Mouse (Mus musculus) MEL (cell line): ENCODE results near the gene Rhoh. TPM values are rescaled to one million over a fixed set of nuclear protein-coding genes. Genes with fewer than 3 reads are reported as not detected.
A peak's percentile ranks its signal among the peaks of the same experiment; 100 is the strongest.

Source experiments
- DNase-seq: peaks from one replicate; pipeline ENCODE4 v3.0.0; 2011; ENCODE audit warnings: low read depth, low spot score
- H3K27ac ChIP-seq: 2 replicates; pipeline ENCODE4 v1.5.1; 2012; ENCODE audit warnings: low read depth, mild to moderate bottlenecking, control low read depth, low read length, moderate library complexity; ENCODE audit not compliant: control insufficient read depth
- H3K27me3 ChIP-seq, 2 experiments: fragments of 150-350 bp in 1 of 2; sonication (generic) in 1 of 2; 2 replicates each; pipeline ENCODE4 v1.6.1; 2012; ENCODE audit warnings: low read length in 2 of 2, mild to moderate bottlenecking in 2 of 2, improper control_type of control experiment in 1 of 2, moderate library complexity in 1 of 2; ENCODE audit not compliant: insufficient read depth in 2 of 2, control insufficient read depth in 1 of 2
- H3K36me3 ChIP-seq, 2 experiments: 2 replicates each; pipeline ENCODE4 v1.6.1; 2012 to 2014; ENCODE audit warnings: low read length in 2 of 2, improper control_type of control experiment in 1 of 2, inconsistent platforms in 1 of 2, mild to moderate bottlenecking in 1 of 2; ENCODE audit not compliant: insufficient read depth in 2 of 2, control insufficient read depth in 1 of 2
- H3K4me1 ChIP-seq, 2 experiments: fragments of 150-350 bp in 1 of 2; sonication (generic) in 1 of 2; 2 replicates each; pipeline ENCODE4 v1.6.1; 2012; ENCODE audit warnings: low read length in 2 of 2, improper control_type of control experiment in 1 of 2, mild to moderate bottlenecking in 1 of 2; ENCODE audit not compliant: insufficient read depth in 2 of 2, control insufficient read depth in 1 of 2
- H3K4me3 ChIP-seq, 2 experiments: fragments of 150-350 bp in 1 of 2; sonication (generic) in 1 of 2; 2 replicates each; pipeline ENCODE4 v1.5.1; 2012; ENCODE audit warnings: low read depth in 2 of 2, low read length in 2 of 2, mild to moderate bottlenecking in 2 of 2, moderate library complexity in 2 of 2, control low read depth in 1 of 2, improper control_type of control experiment in 1 of 2; ENCODE audit not compliant: control insufficient read depth in 1 of 2, insufficient read depth in 1 of 2
- H3K79me2 ChIP-seq: 2 replicates; pipeline ENCODE4 v1.6.1; 2012; ENCODE audit warnings: mild to moderate bottlenecking, low read length, moderate library complexity; ENCODE audit not compliant: control insufficient read depth, poor library complexity, insufficient read depth
- H3K9ac ChIP-seq: 2 replicates; pipeline ENCODE4 v1.6.1; 2012; ENCODE audit warnings: low read depth, mild to moderate bottlenecking, control low read depth, low read length, moderate library complexity; ENCODE audit not compliant: control insufficient read depth, poor library complexity, severe bottlenecking
- H3K9me3 ChIP-seq: fragments of 150-350 bp; sonication (generic); replicated peaks from 2 replicates; pipeline ENCODE4 v1.6.1; 2012; ENCODE audit warnings: mild to moderate bottlenecking, low read length, improper control_type of control experiment, moderate library complexity; ENCODE audit not compliant: insufficient read depth
- BHLHE40 ChIP-seq: IDR thresholded peaks from 2 replicates; pipeline ENCODE4 v1.6.1; 2012; ENCODE audit warnings: low read depth, mild to moderate bottlenecking, inconsistent platforms, low read length, improper control_type of control experiment, borderline replicate concordance
- CHD1 ChIP-seq: IDR thresholded peaks from 2 replicates; pipeline ENCODE4 v1.6.1; 2012; ENCODE audit warnings: low read depth, mild to moderate bottlenecking, inconsistent platforms, low read length, improper control_type of control experiment
- CHD2 ChIP-seq: IDR thresholded peaks from 2 replicates; pipeline ENCODE4 v1.6.1; 2011; ENCODE audit warnings: low read length, improper control_type of control experiment
- CTCF ChIP-seq, 3 experiments: IDR thresholded peaks in 2 of 3; conservative IDR thresholded peaks in 1 of 3; 2 replicates each; pipeline ENCODE4 v1.5.1; 2011 to 2012; ENCODE audit warnings: low read length in 3 of 3, low read depth in 2 of 3, mild to moderate bottlenecking in 2 of 3, improper control_type of control experiment in 1 of 3, inconsistent platforms in 1 of 3, mixed read lengths in 1 of 3, moderate library complexity in 1 of 3; ENCODE audit not compliant: control insufficient read depth in 1 of 3, insufficient read depth in 1 of 3, poor library complexity in 1 of 3, severe bottlenecking in 1 of 3
- E2F4 ChIP-seq: IDR thresholded peaks from 2 replicates; pipeline ENCODE4 v1.6.1; 2011; ENCODE audit warnings: low read depth, low read length, improper control_type of control experiment, borderline replicate concordance
- ELF1 ChIP-seq: IDR thresholded peaks from 2 replicates; pipeline ENCODE4 v1.6.1; 2014; ENCODE audit warnings: low read depth, mild to moderate bottlenecking, inconsistent platforms, low read length, improper control_type of control experiment, moderate library complexity
- EP300 ChIP-seq, 2 experiments: IDR thresholded peaks; 2 replicates each; pipeline ENCODE4 v1.6.1; 2011; ENCODE audit warnings: improper control_type of control experiment in 2 of 2, low read length in 2 of 2, low read depth in 1 of 2, mild to moderate bottlenecking in 1 of 2
- ETS1 ChIP-seq: IDR thresholded peaks from 2 replicates; pipeline ENCODE4 v1.6.1; 2012; ENCODE audit warnings: low read depth, mild to moderate bottlenecking, inconsistent platforms, low read length, improper control_type of control experiment, moderate library complexity
- GABPA ChIP-seq: IDR thresholded peaks from 2 replicates; pipeline ENCODE4 v1.6.1; 2012; ENCODE audit warnings: low read depth, mild to moderate bottlenecking, inconsistent platforms, low read length, improper control_type of control experiment, moderate library complexity
- GATA1 ChIP-seq: IDR thresholded peaks from 2 replicates; pipeline ENCODE4 v1.6.1; 2011; ENCODE audit warnings: low read depth, low read length, improper control_type of control experiment
- HCFC1 ChIP-seq: IDR thresholded peaks from 2 replicates; pipeline ENCODE4 v1.6.1; 2012; ENCODE audit warnings: low read depth, mild to moderate bottlenecking, inconsistent platforms, low read length, improper control_type of control experiment, moderate library complexity
- JUND ChIP-seq: IDR thresholded peaks from 2 replicates; pipeline ENCODE4 v1.6.1; 2011; ENCODE audit warnings: low read depth, mild to moderate bottlenecking, improper control_type of control experiment, low read length
- KAT2A ChIP-seq: conservative IDR thresholded peaks from 2 replicates; pipeline ENCODE4 v1.6.1; 2012; ENCODE audit warnings: low read depth, low read length, improper control_type of control experiment, inconsistent platforms
- MAFK ChIP-seq: IDR thresholded peaks from 2 replicates; pipeline ENCODE4 v1.6.1; 2011; ENCODE audit warnings: low read depth, mild to moderate bottlenecking, low read length, improper control_type of control experiment, borderline replicate concordance
- MAX ChIP-seq: IDR thresholded peaks from 2 replicates; pipeline ENCODE4 v1.6.1; 2011; ENCODE audit warnings: low read length, improper control_type of control experiment
- MAZ ChIP-seq: IDR thresholded peaks from 2 replicates; pipeline ENCODE4 v1.6.1; 2012; ENCODE audit warnings: low read depth, mild to moderate bottlenecking, inconsistent platforms, low read length, improper control_type of control experiment
- MEF2A ChIP-seq: IDR thresholded peaks from 2 replicates; pipeline ENCODE4 v1.6.1; 2014; ENCODE audit warnings: low read depth, mild to moderate bottlenecking, inconsistent platforms, low read length, improper control_type of control experiment; ENCODE audit not compliant: poor library complexity, insufficient replicate concordance, severe bottlenecking; ENCODE audit errors: extremely low read depth
- MXI1 ChIP-seq: IDR thresholded peaks from 2 replicates; pipeline ENCODE4 v1.6.1; 2011; ENCODE audit warnings: mild to moderate bottlenecking, low read depth, low read length, improper control_type of control experiment
- MYB ChIP-seq: IDR thresholded peaks from 2 replicates; pipeline ENCODE4 v1.6.1; 2011; ENCODE audit warnings: mild to moderate bottlenecking, low read depth, low read length, improper control_type of control experiment
- MYC ChIP-seq: IDR thresholded peaks from 2 replicates; pipeline ENCODE4 v1.6.1; 2011; ENCODE audit warnings: low read depth, mild to moderate bottlenecking, low read length, improper control_type of control experiment, moderate library complexity
- NELFE ChIP-seq: IDR thresholded peaks from 2 replicates; pipeline ENCODE4 v1.6.1; 2011; ENCODE audit warnings: low read depth, low read length, improper control_type of control experiment
- NRF1 ChIP-seq: IDR thresholded peaks from 2 replicates; pipeline ENCODE4 v1.6.1; 2014; ENCODE audit warnings: low read depth, mild to moderate bottlenecking, inconsistent platforms, low read length, improper control_type of control experiment, moderate library complexity; ENCODE audit not compliant: poor library complexity, insufficient read depth, severe bottlenecking
- POLR2A ChIP-seq, 2 experiments: IDR thresholded peaks; 2 replicates each; pipeline ENCODE4 v1.6.1; 2011 to 2012; ENCODE audit warnings: low read length in 2 of 2, mild to moderate bottlenecking in 2 of 2, control low read depth in 1 of 2, improper control_type of control experiment in 1 of 2, low read depth in 1 of 2, moderate library complexity in 1 of 2; ENCODE audit not compliant: control insufficient read depth in 1 of 2, insufficient read depth in 1 of 2, poor library complexity in 1 of 2
- POLR2AphosphoS2 ChIP-seq: IDR thresholded peaks from 2 replicates; pipeline ENCODE4 v1.6.1; 2011; ENCODE audit warnings: low read length, improper control_type of control experiment
- POLR2AphosphoS5 ChIP-seq: IDR thresholded peaks from 2 replicates; pipeline ENCODE4 v1.6.1; 2012; ENCODE audit warnings: low read depth, borderline replicate concordance, mild to moderate bottlenecking, inconsistent platforms, low read length, moderate library complexity, mixed read lengths
- RAD21 ChIP-seq: IDR thresholded peaks from 2 replicates; pipeline ENCODE4 v1.6.1; 2011; ENCODE audit warnings: mild to moderate bottlenecking, low read depth, low read length, improper control_type of control experiment
- RCOR1 ChIP-seq: IDR thresholded peaks from 2 replicates; pipeline ENCODE4 v1.6.1; 2012; ENCODE audit warnings: low read depth, mild to moderate bottlenecking, inconsistent platforms, low read length, improper control_type of control experiment
- SIN3A ChIP-seq: IDR thresholded peaks from 2 replicates; pipeline ENCODE4 v1.6.1; 2012; ENCODE audit warnings: low read length, improper control_type of control experiment, inconsistent platforms
- TAL1 ChIP-seq: IDR thresholded peaks from 2 replicates; pipeline ENCODE4 v1.6.1; 2012; ENCODE audit warnings: mild to moderate bottlenecking, inconsistent platforms, low read length, moderate library complexity, mixed read lengths
- TBP ChIP-seq: IDR thresholded peaks from 2 replicates; pipeline ENCODE4 v1.8.0; 2011; ENCODE audit warnings: low read depth, low read length, improper control_type of control experiment
- TCF12 ChIP-seq: IDR thresholded peaks from 2 replicates; pipeline ENCODE4 v1.6.1; 2014; ENCODE audit warnings: low read depth, mild to moderate bottlenecking, inconsistent platforms, low read length, improper control_type of control experiment, moderate library complexity
- UBTF ChIP-seq: IDR thresholded peaks from 2 replicates; pipeline ENCODE4 v1.6.1; 2012; ENCODE audit warnings: low read depth, mild to moderate bottlenecking, inconsistent platforms, low read length, improper control_type of control experiment, moderate library complexity, borderline replicate concordance; ENCODE audit not compliant: insufficient read depth
- USF1 ChIP-seq: IDR thresholded peaks from 2 replicates; pipeline ENCODE4 v1.6.1; 2014; ENCODE audit warnings: low read depth, mild to moderate bottlenecking, inconsistent platforms, low read length, improper control_type of control experiment, moderate library complexity
- USF2 ChIP-seq, 2 experiments: IDR thresholded peaks; 2 replicates each; pipeline ENCODE4 v1.6.1; 2011 to 2012; ENCODE audit warnings: improper control_type of control experiment in 2 of 2, low read length in 2 of 2, borderline replicate concordance in 1 of 2, inconsistent platforms in 1 of 2, low read depth in 1 of 2, mild to moderate bottlenecking in 1 of 2; ENCODE audit not compliant: insufficient read depth in 1 of 2
- ZC3H11A ChIP-seq: IDR thresholded peaks from 2 replicates; pipeline ENCODE4 v1.6.1; 2012; ENCODE audit warnings: low read depth, mild to moderate bottlenecking, inconsistent platforms, low read length, improper control_type of control experiment
- ZKSCAN1 ChIP-seq: IDR thresholded peaks from 2 replicates; pipeline ENCODE4 v1.6.1; 2012; ENCODE audit warnings: low read depth, mild to moderate bottlenecking, inconsistent platforms, low read length, improper control_type of control experiment, moderate library complexity
- ZMIZ1 ChIP-seq: IDR thresholded peaks from 2 replicates; pipeline ENCODE4 v1.6.1; 2012; ENCODE audit warnings: low read depth, mild to moderate bottlenecking, inconsistent platforms, low read length, improper control_type of control experiment, moderate library complexity
- ZNF384 ChIP-seq: IDR thresholded peaks from 2 replicates; pipeline ENCODE4 v1.6.1; 2012; ENCODE audit warnings: low read depth, mild to moderate bottlenecking, inconsistent platforms, low read length, improper control_type of control experiment
- polyA plus RNA-seq, 2 experiments: library from polyadenylated mRNA; stranded (reverse) in 1 of 2; unstranded in 1 of 2; fragments of >175 nt in 1 of 2; fragments of >200 nt in 1 of 2; gene quantifications; 2 replicates each; pipeline versions ENCODE4 v1.2.1 to v1.2.4; 2012; ENCODE audit warnings: low replicate concordance in 2 of 2, low read depth in 1 of 2; ENCODE audit not compliant: insufficient read length in 2 of 2, insufficient read depth in 1 of 2, missing spikeins in 1 of 2
- total RNA-seq: library from RNA; depleted of rRNA; stranded (reverse); fragments of 300-350 nt; gene quantifications from 2 replicates; pipeline ENCODE4 v1.2.3, GENCODE M21; 2012

The Rhoh gene
- total and polyA plus RNA-seq, 3 experiments: 0.15 to 0.31 TPM; not detected in 1

- H3K79me2 ChIP-seq: no peaks in the 10 kb centered on the region
- no peaks in the 10 kb centered on the region for H3K9me3 ChIP-seq
- peak overlapping the region; percentile 70 for H3K27ac ChIP-seq
- peak overlapping the region; percentile 3; the same call in 1 of the 2 replicates for H3K9ac ChIP-seq
- peak; percentile 84 for DNase-seq
- peak overlapping the region in 1 of 2 experiments; percentile 10; a peak in 2 of 4 replicates for H3K4me3 ChIP-seq
- H3K27me3 ChIP-seq: no peaks in the 10 kb centered on the region
- H3K36me3 ChIP-seq: peaks cover 0 to 20% of the 10 kb centered on the region in 2 experiments; a peak in 2 of 4 replicates
- peaks cover 8 to 30% of the 10 kb centered on the region in 2 experiments for H3K4me1 ChIP-seq
- TF ChIP-seq TBP (0 out of 2 replicates have a peak, but pooled peaks have one; percentile 37), MAZ (peak; percentile 75), MEF2A (no peak), NRF1 (no peak), CTCF (IDR thresholded peaks at IDR 0.05 in 2 of 3, conservative IDR thresholded peaks at IDR 0.05 in 1 of 3; ENCODE audit: control insufficient read depth in 1 of 3, insufficient read depth in 1 of 3, low read depth in 2 of 3, low read length in 3 of 3, poor library complexity in 1 of 3, severe bottlenecking in 1 of 3) (no peak), BHLHE40 (peak; percentile 44; the same call in 1 of the 2 replicates), NELFE (no peak), USF1 (no peak), KAT2A (no peak), ZKSCAN1 (no peak), E2F4 (no peak), GABPA (no peak), MAFK (no peak; the same call in 1 of the 2 replicates), ZNF384 (peak; percentile 77), CHD1 (no peak), ZMIZ1 (no peak), RCOR1 (peak; percentile 95), POLR2AphosphoS2 (no peak), ETS1 (peak; percentile 89), MYC (no peak), USF2 (IDR thresholded peaks at IDR 0.05; ENCODE audit: borderline replicate concordance in 1 of 2, insufficient read depth in 1 of 2, low read depth in 1 of 2, low read length in 2 of 2) (no peak), MXI1 (no peak), SIN3A (peak; percentile 77), GATA1 (peak; percentile 95), RAD21 (no peak; the same call in 1 of the 2 replicates), TAL1 (no peak; the same call in 1 of the 2 replicates), JUND (no peak), MYB (peak; percentile 58), CHD2 (no peak), POLR2AphosphoS5 (no peak), HCFC1 (no peak), MAX (no peak), TCF12 (peak; percentile 93), EP300 (IDR thresholded peaks at IDR 0.05; ENCODE audit: low read depth in 1 of 2, low read length in 2 of 2) (peak; percentile 94), POLR2A (IDR thresholded peaks at IDR 0.05; ENCODE audit: control insufficient read depth in 1 of 2, insufficient read depth in 1 of 2, low read depth in 1 of 2, low read length in 2 of 2, poor library complexity in 1 of 2) (no peak), ELF1 (no peak), ZC3H11A (no peak), UBTF (no peak)
Observed at GRCm38 (mm10) chr5:65842947-65843346, 18.1 kb upstream of the Rhoh start.
